Mouse (Mus musculus): ENCODE data around the gene Txn1. TPM values are rescaled to one million over a fixed set of nuclear protein-coding genes. Genes with fewer than 3 reads are reported as not detected.

Txn1 gene
- total and polyA plus RNA-seq, 2 experiments from 2014 or later, result 85.8 to 243 TPM

- Histone ChIP-seq H3K27me3 (ENCODE audit: control insufficient read depth, insufficient read depth, low read length) (no peaks in the 10 kb centered on the region), H3K36me3 (replicated peaks; ENCODE audit: control insufficient read depth, insufficient read depth, low read length) (no peaks in the 10 kb centered on the region), H3K9me3 (replicated peaks; ENCODE audit: control insufficient read depth, low read length) (no peaks in the 10 kb centered on the region), H3K4me3 (ENCODE audit: low read depth, low read length) (peak within 1 kb of the TSS; percentile 18), H3K4me1 (ENCODE audit: control insufficient read depth, insufficient read depth) (peaks cover 14% of the 10 kb centered on the region), H3K9ac (replicated peaks; ENCODE audit: low read depth, low read length) (no peak within 1 kb of the TSS), H3K4me2 (ENCODE audit: low read depth, low read length) (peak within 1 kb of the TSS; percentile 52), H3K27ac (ENCODE audit: low read depth) (no peak within 1 kb of the TSS)
- 5% methylated on average over 9 of the region's 9 CpGs for WGBS
- ATAC-seq (ENCODE audit: insufficient read depth, low read depth) (no peak), DNase-seq (ENCODE audit: low spot score) (no peak)
- TF ChIP-seq CTCF (IDR thresholded peaks at IDR 0.05; ENCODE audit: low read depth) (no peak), EP300 (IDR thresholded peaks at IDR 0.05; ENCODE audit: low read depth) (no peak)
Observed at GRCm38 (mm10) chr4:57916201-57916661, 40.0 kb downstream of the Txn1 start, which contains the start of gene D630039A03Rik. Gene D630039A03Rik (minus strand): TSS chr4:57916297.

DNA sequence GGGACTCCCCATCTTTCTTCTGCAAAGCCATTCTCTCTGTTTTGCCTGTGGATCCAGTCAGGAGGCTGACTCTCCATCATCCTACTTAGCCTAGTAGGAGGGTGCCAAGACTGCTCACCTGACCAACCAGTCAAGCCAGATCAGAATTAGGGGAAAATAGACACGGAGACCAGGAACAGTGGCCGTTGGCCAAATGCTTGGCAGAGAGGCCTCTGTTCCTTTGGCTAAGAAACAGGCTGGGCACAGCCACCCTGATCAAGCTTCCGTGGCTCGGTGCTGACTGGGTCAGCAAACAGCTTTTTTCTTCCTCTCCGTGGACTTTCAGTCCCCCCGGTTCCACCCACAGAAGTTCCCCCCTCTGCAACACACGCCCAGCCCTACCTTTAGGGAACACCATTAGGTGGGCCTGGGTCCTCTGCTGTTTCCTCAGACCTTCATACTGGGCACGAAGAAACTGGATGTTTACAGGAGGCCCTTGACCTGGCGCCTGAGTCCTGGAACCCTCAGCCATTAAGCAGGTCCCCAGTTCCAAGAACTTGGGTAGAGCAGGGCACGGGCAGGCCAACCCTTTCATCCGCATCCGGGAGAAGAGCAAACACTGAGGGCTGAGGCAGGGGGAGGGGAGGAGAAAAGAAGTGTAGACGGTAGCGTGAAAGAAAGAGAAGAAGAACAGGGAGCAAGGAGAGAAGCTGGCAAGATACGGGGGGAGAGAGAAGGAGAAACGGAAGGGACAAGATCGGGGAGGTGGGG lies 40.8 kb downstream of the Txn1 start:
- ATAC-seq (ENCODE audit: insufficient read depth, low read depth) (peak; percentile 47), DNase-seq (ENCODE audit: low spot score) (no peak)
- Histone ChIP-seq H3K9me3 (replicated peaks; ENCODE audit: control insufficient read depth, low read length) (no peaks in the 10 kb centered on the region), H3K36me3 (replicated peaks; ENCODE audit: control insufficient read depth, insufficient read depth, low read length) (no peaks in the 10 kb centered on the region), H3K4me2 (ENCODE audit: low read depth, low read length) (peak overlapping the region; percentile 52), H3K4me3 (ENCODE audit: low read depth, low read length) (peak overlapping the region; percentile 18), H3K4me1 (ENCODE audit: control insufficient read depth, insufficient read depth) (peaks cover 14% of the 10 kb centered on the region), H3K9ac (replicated peaks; ENCODE audit: low read depth, low read length) (no peak overlapping the region), H3K27me3 (ENCODE audit: control insufficient read depth, insufficient read depth, low read length) (no peaks in the 10 kb centered on the region), H3K27ac (ENCODE audit: low read depth) (no peak overlapping the region)
- no peak for TF ChIP-seq EP300 (IDR thresholded peaks at IDR 0.05; ENCODE audit: low read depth)
- 31% methylated on average over 17 of the region's 17 CpGs for WGBS

GRCm38 (mm10) chr4:57914193-57915190 lies 41.7 kb downstream of the Txn1 start:
- Histone ChIP-seq H3K36me3 (replicated peaks; ENCODE audit: control insufficient read depth, insufficient read depth, low read length) (no peaks in the 10 kb centered on the region), H3K9me3 (replicated peaks; ENCODE audit: control insufficient read depth, low read length) (no peaks in the 10 kb centered on the region), H3K27ac (ENCODE audit: low read depth) (no peak overlapping the region), H3K9ac (replicated peaks; ENCODE audit: low read depth, low read length) (no peak overlapping the region), H3K4me1 (ENCODE audit: control insufficient read depth, insufficient read depth) (peaks cover 14% of the 10 kb centered on the region), H3K27me3 (ENCODE audit: control insufficient read depth, insufficient read depth, low read length) (no peaks in the 10 kb centered on the region), H3K4me3 (ENCODE audit: low read depth, low read length) (no peak overlapping the region), H3K4me2 (ENCODE audit: low read depth, low read length) (no peak overlapping the region)
- DNase-seq (ENCODE audit: low spot score), result no peak
- peak; percentile 33; the same call in 1 of the 2 replicates for ATAC-seq (ENCODE audit: insufficient read depth, low read depth)
- peak; percentile 23; the same call in 1 of the 2 replicates for TF ChIP-seq CTCF (IDR thresholded peaks at IDR 0.05; ENCODE audit: low read depth)
- no peak for TF ChIP-seq EP300 (IDR thresholded peaks at IDR 0.05; ENCODE audit: low read depth)
- WGBS, result 66% methylated on average over 10 of the region's 10 CpGs

- H3K4me1 ChIP-seq (ENCODE audit: control insufficient read depth, insufficient read depth), result peaks cover 14% of the 10 kb centered on the region
- H3K36me3 ChIP-seq (replicated peaks; ENCODE audit: control insufficient read depth, insufficient read depth, low read length), result no peaks in the 10 kb centered on the region
- no peak overlapping the region for H3K4me2 ChIP-seq (ENCODE audit: low read depth, low read length)
- H3K9me3 ChIP-seq (replicated peaks; ENCODE audit: control insufficient read depth, low read length), result no peaks in the 10 kb centered on the region
- H3K27ac ChIP-seq (ENCODE audit: low read depth), result no peak overlapping the region
- no peak overlapping the region for H3K4me3 ChIP-seq (ENCODE audit: low read depth, low read length)
- TF ChIP-seq CTCF (IDR thresholded peaks at IDR 0.05; ENCODE audit: low read depth) (no peak), EP300 (IDR thresholded peaks at IDR 0.05; ENCODE audit: low read depth) (no peak)
- ATAC-seq (ENCODE audit: insufficient read depth, low read depth), result no peak
- H3K9ac ChIP-seq (replicated peaks; ENCODE audit: low read depth, low read length), result no peak overlapping the region
- H3K27me3 ChIP-seq (ENCODE audit: control insufficient read depth, insufficient read depth, low read length), result no peaks in the 10 kb centered on the region
- DNase-seq (ENCODE audit: low spot score), result no peak
Observed at GRCm38 (mm10) chr4:57913021-57913420, 43.2 kb downstream of the Txn1 start.

- no peaks in the 10 kb centered on the region for H3K9me3 ChIP-seq (replicated peaks; ENCODE audit: control insufficient read depth, low read length)
- DNase-seq (ENCODE audit: low spot score), result no peak
- ATAC-seq (ENCODE audit: insufficient read depth, low read depth), result no peak
- no peaks in the 10 kb centered on the region for H3K27me3 ChIP-seq (ENCODE audit: control insufficient read depth, insufficient read depth, low read length)
- no peak overlapping the region for H3K4me2 ChIP-seq (ENCODE audit: low read depth, low read length)
- no peak overlapping the region for H3K27ac ChIP-seq (ENCODE audit: low read depth)
- WGBS, result 42% methylated on average over 6 of the region's 6 CpGs
- no peaks in the 10 kb centered on the region for H3K4me1 ChIP-seq (ENCODE audit: control insufficient read depth, insufficient read depth)
- no peak for TF ChIP-seq CTCF (IDR thresholded peaks at IDR 0.05; ENCODE audit: low read depth)
- TF ChIP-seq EP300 (IDR thresholded peaks at IDR 0.05; ENCODE audit: low read depth), result no peak
- no peak overlapping the region for H3K9ac ChIP-seq (replicated peaks; ENCODE audit: low read depth, low read length)
- H3K4me3 ChIP-seq (ENCODE audit: low read depth, low read length), result no peak overlapping the region
- H3K36me3 ChIP-seq (replicated peaks; ENCODE audit: control insufficient read depth, insufficient read depth, low read length), result no peaks in the 10 kb centered on the region
Observed at GRCm38 (mm10) chr4:57908860-57909259, 47.4 kb downstream of the Txn1 start.

Data from heart, postnatal 0 days (tissue).